Mouse (Mus musculus) adrenal gland, adult (tissue): Measurements from ENCODE around the gene Asns.

Experiments
- DNase-seq, 2 experiments: peaks; one replicate each; pipeline ENCODE4 v3.0.0; 2022 to 2023; ENCODE audit warnings: low spot score in 1 of 2; ENCODE audit not compliant: inconsistent age in 2 of 2

Gene Asns

GRCm38 (mm10) chr6:7692884-7693585, at the start of gene Asns:
Gene Asns, minus strand, starts transcription at chr6:7693254.
- DNase-seq, result peak; percentile 80 to 93

DNA sequence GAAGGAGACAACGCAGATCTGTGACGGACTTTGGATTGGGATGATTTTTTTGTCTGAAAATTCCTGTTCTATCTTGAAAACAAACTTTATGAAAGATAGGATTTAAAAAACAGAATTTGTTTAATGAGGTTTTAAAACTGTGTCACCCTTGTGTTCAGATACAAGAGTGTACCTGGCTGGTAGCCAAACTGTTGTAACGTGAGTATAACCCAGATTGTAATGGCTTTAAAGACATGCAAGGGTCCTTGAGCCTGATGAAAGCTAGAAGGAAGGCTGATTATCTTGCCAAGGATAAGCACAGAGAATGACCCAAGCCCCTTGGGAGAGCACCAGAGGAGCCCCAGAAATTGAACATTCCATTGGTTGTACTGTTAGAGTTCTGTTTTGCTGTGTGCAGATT, 48.7 kb upstream of the Asns start:
- DNase-seq, result peak; percentile 17 to 52

GRCm38 (mm10) chr6:7737842-7738241, 44.8 kb upstream of the Asns start:
- no peak for DNase-seq

- peak; percentile 81 to 96 for DNase-seq
Measured at GRCm38 (mm10) chr6:7732754-7733708, 40.0 kb upstream of the Asns start.

GRCm38 (mm10) chr6:7732097-7732496, 39.0 kb upstream of the Asns start:
- no peak for DNase-seq

DNA sequence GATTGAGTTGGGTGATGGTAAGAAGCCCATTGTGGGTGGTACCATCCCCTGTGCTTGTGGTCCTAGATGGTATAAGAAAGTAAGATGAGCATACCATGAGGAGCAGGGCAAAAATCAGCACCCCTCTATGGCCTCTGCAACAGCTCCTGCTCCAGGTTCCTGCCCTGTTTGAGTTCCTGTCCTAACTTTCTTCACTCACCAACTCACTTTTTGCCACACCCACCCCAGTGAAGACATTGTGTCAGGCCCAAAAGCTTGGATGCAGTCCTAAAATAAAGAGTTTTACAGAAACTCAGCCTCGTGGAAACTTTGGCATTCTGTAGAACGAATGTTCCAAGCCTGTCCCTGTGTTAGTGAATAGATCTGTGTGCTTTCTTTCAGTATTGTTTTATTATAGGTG, 36.1 kb upstream of the Asns start:
- no peak for DNase-seq

- no peak for DNase-seq
Measured at GRCm38 (mm10) chr6:7728241-7728640, 35.2 kb upstream of the Asns start.

GRCm38 (mm10) chr6:7716236-7716635, 23.2 kb upstream of the Asns start:
- no peak for DNase-seq

GRCm38 (mm10) chr6:7714230-7714629, 21.2 kb upstream of the Asns start:
- DNase-seq, result no peak

DNA sequence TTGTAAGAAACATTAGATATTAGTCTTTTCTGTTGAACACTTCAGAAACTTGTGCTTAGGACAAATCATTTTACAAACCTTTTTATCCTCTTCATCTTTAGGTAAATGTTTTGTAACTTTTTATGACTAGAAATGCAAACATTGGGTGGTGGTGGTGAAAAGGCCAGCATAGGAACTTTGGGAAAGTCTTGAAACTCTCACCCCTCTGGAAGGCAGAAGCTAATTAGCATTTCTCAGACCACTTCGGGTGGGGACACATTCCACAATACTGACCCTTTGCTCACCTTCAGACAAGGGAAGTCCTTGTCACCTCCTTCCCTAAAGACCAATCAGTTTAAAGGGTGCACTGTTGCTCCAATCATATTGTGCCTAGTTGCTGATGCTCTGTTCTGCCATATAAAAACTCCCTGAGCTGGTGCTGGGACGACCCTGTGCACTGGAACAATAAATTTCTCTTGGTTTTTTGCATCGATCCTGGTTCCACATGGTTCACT, 18.8 kb upstream of the Asns start:
- no peak for DNase-seq

GRCm38 (mm10) chr6:7708246-7708645, 15.2 kb upstream of the Asns start:
- DNase-seq, result no peak

- DNase-seq, result no peak
Measured at GRCm38 (mm10) chr6:7706796-7707195, 13.7 kb upstream of the Asns start.

GRCm38 (mm10) chr6:7697999-7698699, 5.1 kb upstream of the Asns start:
- peak in 1 of 2 experiments; percentile 12 for DNase-seq

DNA sequence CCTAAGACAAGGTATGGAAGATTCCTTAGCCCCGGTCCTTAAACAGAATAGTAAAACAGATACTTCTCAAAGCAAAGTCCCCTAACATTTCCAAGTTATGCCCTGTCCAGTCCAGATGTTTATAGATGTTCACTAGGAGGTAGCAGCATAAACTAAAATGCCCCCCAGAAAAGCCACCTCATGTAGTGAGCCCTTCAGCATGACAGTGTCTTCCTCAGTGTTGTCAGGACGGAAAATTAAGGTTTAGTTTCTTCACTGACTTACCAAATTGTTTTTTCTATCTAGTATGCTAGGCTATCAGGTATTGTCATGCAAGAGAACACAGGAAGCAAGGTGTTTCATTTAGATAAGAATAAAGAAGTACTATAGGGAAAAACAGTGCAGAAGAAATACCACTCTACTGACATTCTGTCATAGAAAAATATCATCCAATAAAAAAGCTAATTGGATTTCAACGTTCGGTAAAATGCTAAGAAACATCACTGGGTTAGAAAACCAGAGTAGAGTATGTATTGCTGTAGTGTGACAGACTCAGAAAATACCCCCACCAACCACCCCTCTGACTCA, 4.1 kb upstream of the Asns start:
- peak in 1 of 2 experiments; percentile 7 for DNase-seq

DNA sequence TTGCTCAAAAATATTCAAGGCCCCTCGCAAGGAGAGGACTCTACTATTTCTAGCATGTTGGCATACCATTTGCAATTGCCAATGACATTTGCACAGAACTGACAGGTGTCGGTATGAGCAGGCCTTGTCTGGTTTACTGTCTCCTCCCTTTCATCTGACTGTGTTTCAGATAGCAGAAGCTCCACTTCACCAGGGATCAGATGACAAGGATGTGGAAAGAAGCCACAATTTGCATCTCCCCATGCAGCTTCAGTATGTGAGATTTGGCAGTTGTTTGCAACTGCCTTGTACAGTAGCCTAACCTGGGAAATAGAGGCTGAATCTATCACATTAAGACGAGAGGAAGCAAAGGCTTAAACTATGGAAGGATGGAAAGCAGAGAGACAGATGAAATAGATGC, 3.6 kb upstream of the Asns start:
- peak in 1 of 2 experiments; percentile 12 for DNase-seq

DNA sequence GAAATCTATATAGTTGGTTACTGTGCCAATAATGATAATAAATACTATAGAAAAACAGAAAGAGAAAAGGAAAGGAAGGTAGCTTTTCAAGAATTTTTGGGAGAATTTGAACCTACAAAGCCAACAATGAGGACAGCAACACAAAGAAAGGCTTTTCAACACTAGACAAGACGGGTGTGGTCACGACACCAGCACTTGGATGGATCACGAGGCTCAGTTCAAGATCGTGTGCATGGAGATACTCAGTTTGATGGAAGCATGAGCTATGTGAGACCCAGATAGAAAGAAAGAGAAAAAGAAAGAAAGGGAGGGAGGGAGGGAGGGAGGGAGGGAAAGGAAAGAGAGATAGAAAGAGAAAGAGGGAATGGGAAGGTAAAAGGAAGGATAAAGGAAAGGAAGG, 2.8 kb upstream of the Asns start:
- no peak for DNase-seq

DNA sequence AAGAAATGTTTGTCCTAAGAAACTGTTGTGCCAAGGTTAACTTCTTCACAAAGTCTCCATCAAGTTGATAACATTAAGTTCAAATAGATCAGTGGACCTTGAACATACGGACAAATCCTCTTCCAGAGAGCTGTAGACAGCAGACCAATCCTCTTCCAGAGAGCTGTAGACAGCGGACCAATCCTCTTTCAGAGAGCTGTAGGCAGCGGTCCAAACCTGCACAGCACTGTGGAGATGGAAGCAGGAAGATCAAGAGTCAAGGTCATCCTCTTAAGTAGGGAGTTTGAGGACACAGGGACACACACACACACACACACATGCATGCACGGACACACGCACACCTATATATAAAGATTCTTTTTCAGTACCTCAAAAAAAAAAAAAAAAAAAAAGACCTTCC, 612 bp upstream of the Asns start:
- no peak for DNase-seq

- DNase-seq, result no peak
Measured at GRCm38 (mm10) chr6:7692451-7692850, 603 bp downstream of the Asns start.

GRCm38 (mm10) chr6:7692037-7692436, 1.0 kb downstream of the Asns start:
- no peak for DNase-seq

GRCm38 (mm10) chr6:7690456-7690855, 2.6 kb downstream of the Asns start:
- DNase-seq, result no peak

- DNase-seq, result peak in 1 of 2 experiments; percentile 59
Measured at GRCm38 (mm10) chr6:7689180-7689579, 3.9 kb downstream of the Asns start.
